Mouse (Mus musculus): ENCODE measurements around the gene Vps37b. TPM values are rescaled to one million over a fixed set of nuclear protein-coding genes. Genes with fewer than 3 reads are reported as not detected.

Gene Vps37b
- total RNA-seq, 2 experiments from 2014 or later, result 38.4 to 41.6 TPM

DNA sequence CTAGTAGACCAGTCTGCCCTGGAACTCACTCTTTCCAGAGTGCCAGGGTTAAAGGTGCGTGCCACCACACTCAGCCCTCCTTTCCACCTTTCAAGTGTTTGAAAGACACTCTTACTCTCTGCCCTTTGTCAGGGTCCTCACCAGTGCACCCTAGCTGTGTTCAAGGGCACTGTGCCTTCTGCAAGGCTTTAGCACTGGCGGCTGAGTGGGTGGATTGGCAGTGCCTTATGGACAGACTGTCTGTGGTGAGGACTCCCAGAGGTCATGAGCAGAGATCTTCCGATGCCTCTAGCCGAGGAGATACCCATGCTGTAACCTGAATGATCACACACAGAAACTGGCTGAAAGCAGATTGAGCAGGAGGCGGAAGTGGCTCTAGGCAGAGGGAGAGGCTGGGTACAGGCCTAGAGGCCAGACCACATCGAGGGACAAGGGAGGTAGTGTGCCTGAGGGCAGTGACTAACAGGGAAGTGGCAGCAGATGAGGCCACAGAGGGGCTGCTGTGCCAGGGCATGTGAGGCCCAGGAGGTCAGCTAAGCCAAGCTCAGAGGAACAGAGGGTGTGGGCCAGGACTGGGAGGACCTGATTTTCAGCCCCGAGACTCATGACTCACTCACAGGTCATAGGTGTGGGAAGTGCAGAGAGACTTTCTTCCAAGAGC is 14.8 kb upstream of the Vps37b start:
- DNase-seq (ENCODE audit: low spot score in 2 of 2), result no peak

GRCm38 (mm10) chr5:124045453-124046010 is 13.5 kb upstream of the Vps37b start:
- peak in 1 of 2 experiments; percentile 52 for DNase-seq (ENCODE audit: low spot score in 2 of 2)

- no peak for DNase-seq (ENCODE audit: low spot score in 2 of 2)
Observed at GRCm38 (mm10) chr5:124043999-124044398, 11.9 kb upstream of the Vps37b start.

DNA sequence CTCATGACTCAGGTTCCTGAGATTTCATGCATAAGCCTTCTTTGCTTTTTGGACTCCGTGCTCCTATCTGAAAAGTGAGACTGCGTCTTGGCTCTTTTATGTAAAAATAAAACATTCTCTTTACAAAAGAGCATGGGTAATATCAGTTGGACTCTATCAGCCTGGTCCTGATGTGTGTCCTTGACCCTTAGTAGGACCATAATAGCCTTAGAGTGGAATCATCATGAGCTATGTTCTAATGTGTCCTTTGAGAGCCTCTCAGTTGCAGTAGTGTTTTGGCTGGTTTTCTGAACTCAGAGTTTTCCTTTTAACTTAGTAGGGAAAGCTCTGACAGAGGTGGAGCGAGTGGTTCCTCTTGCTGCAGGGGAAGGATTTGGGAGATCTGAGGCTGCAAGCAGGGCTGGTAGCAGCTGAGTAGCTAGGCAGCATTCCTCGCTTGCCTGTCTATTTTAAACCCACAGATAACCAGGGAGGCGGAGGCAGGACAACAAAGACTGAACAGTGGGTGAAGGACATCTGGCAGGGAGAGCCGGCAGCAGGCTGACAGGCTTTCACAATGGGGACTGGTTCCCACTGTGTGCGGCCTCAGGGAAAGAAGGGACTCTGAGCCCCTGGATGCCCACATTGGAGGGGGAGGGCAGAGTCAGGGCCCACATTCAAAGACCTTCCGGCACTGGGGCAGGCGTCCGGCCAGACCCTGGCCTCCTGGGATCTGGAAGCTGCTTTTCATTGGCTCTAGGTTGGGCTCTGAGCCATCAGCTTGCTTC is 11.3 kb upstream of the Vps37b start:
- DNase-seq (ENCODE audit: low spot score in 2 of 2), result peak; percentile 76 to 81

- no peak for DNase-seq (ENCODE audit: low spot score in 2 of 2)
Observed at GRCm38 (mm10) chr5:124041097-124041496, 9.0 kb upstream of the Vps37b start.

- DNase-seq (ENCODE audit: low spot score in 2 of 2), result no peak
Observed at GRCm38 (mm10) chr5:124039602-124040001, 7.5 kb upstream of the Vps37b start.

GRCm38 (mm10) chr5:124036836-124037235 is 4.8 kb upstream of the Vps37b start:
- no peak for DNase-seq (ENCODE audit: low spot score in 2 of 2)

DNA sequence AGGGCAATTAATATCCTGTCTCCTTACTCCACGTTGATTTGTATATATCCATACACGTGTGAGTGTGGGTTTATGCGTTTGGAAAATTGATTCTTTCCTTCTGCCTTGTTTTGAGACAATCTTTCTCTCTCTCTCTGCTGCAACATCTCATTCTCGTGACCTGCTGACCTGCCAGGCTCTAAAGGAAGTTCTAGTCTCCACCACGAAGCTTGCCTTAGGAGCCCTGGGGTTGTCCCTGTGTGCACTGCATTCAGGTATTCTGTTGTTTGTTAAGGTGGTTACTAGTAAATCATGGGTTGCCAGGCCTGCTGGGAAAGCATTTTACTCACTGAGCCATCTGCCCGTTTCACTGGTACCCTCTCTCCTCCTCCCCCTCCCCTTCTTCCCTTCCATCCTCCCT is 4.3 kb upstream of the Vps37b start:
- DNase-seq (ENCODE audit: low spot score in 2 of 2), result no peak

DNA sequence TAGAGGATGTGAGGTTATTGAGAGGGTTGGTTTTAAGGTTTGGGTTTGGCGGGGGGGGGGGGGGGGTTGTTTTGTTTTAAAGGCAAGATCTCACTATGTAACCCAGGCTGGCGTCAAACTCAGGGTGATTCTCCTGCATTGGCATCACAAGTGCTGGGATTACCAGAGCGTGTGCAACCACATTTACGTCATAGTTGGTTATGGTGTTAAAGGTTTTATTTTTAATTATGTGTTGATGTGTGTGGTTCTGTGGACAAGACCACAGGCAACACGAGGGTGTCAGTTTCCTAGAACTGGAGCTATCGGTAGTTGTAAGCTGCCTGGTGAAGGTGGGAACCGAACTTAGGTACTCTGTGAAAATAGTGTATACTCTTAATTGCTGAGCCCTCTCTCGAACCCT is 3.7 kb upstream of the Vps37b start:
- no peak for DNase-seq (ENCODE audit: low spot score in 2 of 2)

DNA sequence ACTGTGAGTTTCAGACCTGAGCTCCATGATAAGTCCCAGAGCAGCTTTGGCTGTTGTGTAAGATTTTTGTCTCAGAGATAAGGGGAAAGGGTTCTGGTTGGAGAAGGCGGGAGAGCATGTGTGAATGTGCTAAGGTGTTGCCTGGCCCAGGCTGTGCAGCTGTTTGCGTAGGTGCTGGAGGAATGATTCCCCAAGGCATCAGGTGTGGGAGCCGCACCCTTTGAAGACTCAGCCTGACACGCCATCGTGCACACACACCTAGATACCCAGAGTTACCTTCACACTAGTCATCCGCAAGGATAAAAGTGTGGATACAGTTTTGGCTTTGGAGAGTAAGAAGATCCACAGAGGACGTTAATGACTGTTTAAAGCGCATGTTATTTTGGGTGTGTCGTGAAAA is 3.3 kb upstream of the Vps37b start:
- DNase-seq (ENCODE audit: low spot score in 2 of 2), result no peak

- DNase-seq (ENCODE audit: low spot score in 2 of 2), result no peak
Observed at GRCm38 (mm10) chr5:124034471-124034870, 2.4 kb upstream of the Vps37b start.

DNA sequence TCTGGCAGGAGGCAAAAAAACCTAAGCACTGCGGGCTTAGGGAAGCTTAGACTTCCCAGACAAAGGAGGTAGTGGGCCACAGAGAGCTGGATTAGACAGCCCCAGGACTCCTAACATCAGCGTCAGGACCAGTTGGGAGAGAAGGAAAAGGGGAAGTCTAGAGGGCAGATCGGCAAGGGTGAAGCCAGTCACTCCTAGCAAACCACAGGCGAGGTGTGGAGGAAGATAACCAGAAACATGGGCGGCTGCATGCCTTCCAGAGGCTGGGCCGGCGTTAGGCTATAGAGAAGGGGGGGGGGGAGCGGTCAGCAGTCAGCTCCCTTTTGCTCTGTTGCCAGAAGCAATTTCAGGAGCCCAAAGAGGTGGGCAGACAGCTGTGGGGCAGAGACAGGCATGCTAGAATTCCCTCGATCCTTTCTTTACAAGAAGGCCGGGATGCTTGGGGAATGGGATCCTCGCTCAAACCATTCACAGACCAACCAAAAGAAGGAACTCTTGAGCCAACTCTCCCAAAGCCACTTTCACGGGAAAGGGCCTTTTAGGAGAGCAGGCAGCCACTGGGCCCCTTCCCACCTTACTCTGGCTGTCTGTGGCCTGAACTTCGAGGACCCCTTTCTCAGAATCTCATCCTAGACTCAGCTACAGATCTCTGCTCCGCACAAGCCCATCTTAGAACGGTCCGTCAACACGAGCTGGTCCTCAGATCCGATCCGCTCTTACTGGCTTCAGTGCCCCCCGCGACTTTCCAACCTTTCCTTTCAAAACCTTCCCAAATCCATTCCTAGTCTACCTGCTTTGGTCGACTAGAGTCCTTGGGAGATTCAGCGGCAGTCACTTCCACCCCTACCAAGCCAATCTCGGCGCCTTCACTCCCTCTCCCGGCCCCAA is 758 bp downstream of the Vps37b start:
- no peak for DNase-seq (ENCODE audit: low spot score in 2 of 2)

DNA sequence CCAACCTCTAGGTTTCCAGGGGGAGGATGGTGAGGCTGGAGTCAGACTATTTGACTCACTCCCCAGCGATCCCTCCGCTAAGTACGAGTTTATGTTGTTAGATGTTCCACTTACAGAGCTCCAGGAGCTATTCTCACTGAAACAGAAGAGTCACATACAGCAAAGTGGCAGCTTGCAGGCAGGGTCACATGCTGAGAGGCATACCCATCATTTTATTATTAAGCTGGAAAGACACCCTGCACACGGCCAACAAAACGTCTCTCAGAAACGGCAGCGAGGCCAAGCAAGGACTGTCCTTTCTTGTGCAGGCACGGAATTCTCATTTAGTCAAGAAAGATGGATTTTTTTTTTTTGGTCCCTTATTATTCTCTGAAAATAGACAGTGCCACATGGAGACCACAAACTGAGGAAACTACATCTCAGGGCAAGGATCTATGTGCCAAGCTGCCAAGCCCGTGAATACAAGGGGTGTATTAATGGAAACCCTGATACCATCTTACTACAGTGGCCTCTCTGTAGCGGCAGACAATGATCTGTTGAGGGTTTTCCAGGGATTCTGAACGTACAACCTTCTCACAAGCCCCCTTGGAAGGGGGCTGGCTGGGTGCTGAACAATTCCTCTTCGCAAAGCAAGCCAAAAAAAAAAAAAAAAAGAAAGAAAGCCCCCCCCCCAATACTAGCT is 1.5 kb downstream of the Vps37b start:
- DNase-seq (ENCODE audit: low spot score in 2 of 2), result no peak

DNA sequence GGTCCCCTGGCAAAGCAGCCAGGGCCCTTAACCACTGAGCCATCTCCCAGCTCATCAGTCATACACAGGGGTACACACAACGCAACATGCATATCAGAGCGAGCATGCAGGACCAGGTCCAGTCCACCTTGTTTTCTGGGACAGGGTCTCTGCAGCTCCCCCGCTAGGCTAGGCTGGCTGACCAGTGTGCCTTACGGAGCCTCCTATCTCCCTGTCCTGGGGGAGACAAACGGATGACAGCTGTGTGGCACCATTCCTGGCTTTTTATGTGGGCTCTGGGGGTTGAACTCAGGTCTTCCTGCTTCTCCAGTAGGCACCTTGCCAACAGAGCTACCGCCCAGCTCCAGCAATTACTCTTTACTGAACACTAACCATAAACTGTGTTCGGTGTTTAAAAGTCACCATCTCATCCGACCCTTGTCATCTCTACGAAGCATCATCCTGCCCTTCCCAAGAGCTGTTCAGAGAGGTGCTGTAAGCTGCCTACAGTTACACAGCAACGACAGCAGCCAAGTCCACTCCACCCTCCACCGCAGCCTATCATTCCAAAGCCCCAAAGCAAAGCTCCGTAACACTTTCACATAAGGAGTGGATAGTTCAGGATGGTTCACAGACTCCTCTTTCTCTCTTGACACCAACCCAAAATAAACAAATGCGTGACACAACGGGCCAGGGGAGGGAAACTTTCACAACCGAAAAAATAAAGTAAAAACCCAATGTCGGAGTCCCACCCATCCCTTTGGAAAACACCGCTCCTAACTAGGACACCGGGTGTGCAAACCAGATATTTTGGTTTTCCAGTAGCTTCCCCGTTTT is 2.6 kb downstream of the Vps37b start:
- DNase-seq (ENCODE audit: low spot score in 2 of 2), result no peak

DNA sequence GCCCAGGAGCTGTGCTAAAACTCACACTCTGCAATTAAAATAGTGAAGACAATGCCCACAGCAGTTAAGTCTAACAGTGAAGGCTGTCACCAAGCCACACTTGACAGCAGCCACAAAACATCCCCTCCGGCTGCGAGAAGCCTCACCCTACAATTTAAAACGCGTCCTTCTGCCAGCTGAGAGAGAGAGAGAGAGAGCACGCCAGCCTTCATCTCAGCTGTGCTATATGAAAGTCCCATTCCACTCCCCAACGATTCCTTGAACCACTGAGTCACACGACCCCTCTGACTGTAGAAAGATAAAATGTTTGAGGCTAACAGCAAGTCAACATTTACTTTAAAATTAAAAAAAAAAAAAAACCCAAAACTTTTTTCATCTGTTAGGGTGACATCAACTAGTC is 3.4 kb downstream of the Vps37b start:
- no peak for DNase-seq (ENCODE audit: low spot score in 2 of 2)

- DNase-seq (ENCODE audit: low spot score in 2 of 2), result no peak
Observed at GRCm38 (mm10) chr5:124027702-124028470, 4.2 kb downstream of the Vps37b start.

DNA sequence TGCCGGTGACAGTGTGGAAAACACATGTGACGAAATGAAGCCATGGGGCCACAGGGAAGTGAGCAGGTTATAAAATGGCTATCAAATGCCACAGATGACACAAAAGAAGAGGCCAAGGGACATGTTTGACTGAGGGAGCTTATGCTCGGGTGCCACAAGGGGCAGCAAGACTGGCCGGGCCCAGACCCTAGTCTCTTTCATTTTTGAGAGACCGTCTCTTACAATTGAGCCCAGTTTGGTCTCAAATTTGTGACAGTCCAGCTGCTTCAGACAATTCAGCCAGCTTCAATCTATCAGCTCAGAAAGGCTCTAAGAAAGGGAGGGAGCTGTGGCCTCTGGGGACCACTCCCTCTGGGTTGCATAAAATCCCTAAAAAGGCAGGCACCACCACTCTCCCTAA is 5.5 kb downstream of the Vps37b start:
- DNase-seq (ENCODE audit: low spot score in 2 of 2), result no peak

DNA sequence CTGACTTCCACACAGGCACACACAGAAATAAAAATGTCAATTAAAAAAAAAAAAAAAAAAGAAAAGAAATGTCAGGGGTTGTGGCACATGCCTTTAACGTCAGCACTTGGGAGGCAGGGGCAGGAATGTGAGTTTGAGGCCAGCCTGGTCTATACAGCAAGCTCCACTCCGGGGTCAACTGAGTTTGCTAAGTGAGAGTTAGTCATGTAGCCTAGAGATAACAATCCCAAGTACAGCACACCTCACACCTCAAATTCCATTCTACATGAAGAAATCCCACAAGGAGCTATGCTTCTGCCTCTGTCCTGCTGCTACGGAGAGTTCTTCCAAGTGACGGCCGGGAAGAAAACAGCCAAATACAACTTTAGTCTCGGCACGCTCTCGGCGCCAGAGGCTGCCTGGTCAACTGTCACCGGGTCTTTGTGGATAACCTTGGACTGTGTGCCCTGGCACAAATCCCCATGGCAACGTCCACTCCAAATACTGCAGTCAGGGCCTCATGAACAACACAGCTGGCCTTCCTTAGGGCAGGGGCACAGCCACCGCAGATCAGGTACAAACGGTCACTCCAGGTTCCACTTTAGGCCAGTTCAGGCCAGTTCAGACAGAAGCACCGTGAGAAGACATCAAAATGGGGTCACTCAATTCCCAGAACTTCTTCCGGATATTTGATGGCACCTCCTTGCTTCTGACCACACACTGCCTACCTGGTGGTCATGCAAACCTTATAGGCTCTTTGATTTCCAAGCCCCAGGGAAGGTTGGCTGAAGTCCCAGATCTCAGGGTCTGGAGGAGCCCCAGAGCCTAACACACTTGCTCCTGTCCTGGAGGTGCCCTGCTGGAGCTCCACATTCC is 6.3 kb downstream of the Vps37b start:
- DNase-seq (ENCODE audit: low spot score in 2 of 2), result peak in 1 of 2 experiments; percentile 35
